Mouse (Mus musculus) myocyte (in vitro differentiated cells): ENCODE data around the gene Misp.

ENCODE experiments used
- CEBPB ChIP-seq: IDR thresholded peaks from 2 replicates; pipeline ENCODE4 v1.6.1; 2011; ENCODE audit warnings: mild to moderate bottlenecking, moderate library complexity; ENCODE audit not compliant: poor library complexity, insufficient read depth, severe bottlenecking
- MAX ChIP-seq: IDR thresholded peaks from one replicate; pipeline ENCODE4 v1.6.1; 2011; ENCODE audit warnings: low read depth, mild to moderate bottlenecking, control low read depth
- MYOG ChIP-seq, 3 experiments: IDR thresholded peaks; one replicate each; pipeline ENCODE4 v1.6.1; 2011; ENCODE audit warnings: control low read depth in 2 of 3, low read depth in 2 of 3, mild to moderate bottlenecking in 2 of 3; ENCODE audit not compliant: insufficient read length in 2 of 3, control insufficient read depth in 1 of 3, insufficient read depth in 1 of 3
- POLR2A ChIP-seq: IDR thresholded peaks from one replicate; pipeline ENCODE4 v1.6.1; 2011; ENCODE audit warnings: low read depth, mild to moderate bottlenecking, control low read depth, moderate library complexity; ENCODE audit not compliant: insufficient read length
- POLR2AphosphoS2 ChIP-seq: IDR thresholded peaks from one replicate; pipeline ENCODE4 v1.6.1; 2011; ENCODE audit warnings: low read depth, control low read depth; ENCODE audit not compliant: insufficient read length
- TCF12 ChIP-seq: IDR thresholded peaks from one replicate; pipeline ENCODE4 v1.6.1; 2011; ENCODE audit warnings: mild to moderate bottlenecking, control low read depth; ENCODE audit not compliant: poor library complexity, insufficient read depth, severe bottlenecking
- TCF3 ChIP-seq: IDR thresholded peaks from one replicate; pipeline ENCODE4 v1.6.1; 2011; ENCODE audit warnings: low read depth, control low read depth; ENCODE audit not compliant: insufficient read length
- USF1 ChIP-seq: IDR thresholded peaks from one replicate; pipeline ENCODE4 v1.6.1; 2011; ENCODE audit warnings: low read depth, mild to moderate bottlenecking, control low read depth, moderate library complexity

DNA sequence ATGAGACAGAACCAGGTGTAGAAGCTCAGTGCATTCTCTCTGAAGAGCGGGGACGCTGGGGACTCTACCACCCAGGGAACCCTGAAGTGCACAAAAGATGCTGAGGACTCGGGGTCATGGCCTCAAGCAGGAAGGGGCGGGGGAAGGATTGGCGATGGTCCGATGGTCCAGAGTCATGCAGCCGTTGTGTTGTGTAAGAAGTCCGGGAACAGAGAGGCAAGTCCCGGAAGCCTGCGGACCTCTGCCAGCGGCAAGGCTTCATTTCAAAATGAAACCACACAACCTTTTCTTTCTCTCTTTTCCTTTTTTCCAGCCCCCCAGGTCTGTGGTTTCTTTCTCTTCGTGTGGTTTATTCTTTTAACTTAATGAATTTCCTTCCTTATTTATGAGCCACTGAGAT lies 57.0 kb downstream of the Misp start:
- no peak for TF ChIP-seq POLR2A
- TF ChIP-seq TCF3 = no peak
- TF ChIP-seq MYOG (IDR thresholded peaks at IDR 0.05; ENCODE audit: control insufficient read depth in 1 of 3, insufficient read depth in 1 of 3, insufficient read length in 2 of 3, low read depth in 2 of 3) = no peak
- TF ChIP-seq MAX = no peak
- TF ChIP-seq USF1 = no peak
- no peak for TF ChIP-seq POLR2AphosphoS2
- no peak for TF ChIP-seq TCF12
- no peak for TF ChIP-seq CEBPB
